Mouse (Mus musculus) testis, adult 10 weeks (tissue): ENCODE data around the gene 4930524N10Rik. TPM values are rescaled to one million over a fixed set of nuclear protein-coding genes. Genes with fewer than 3 reads are reported as not detected.

Experiments used
- polyA plus RNA-seq: library from polyadenylated mRNA; stranded (reverse); fragments of 350-450 nt; fragmentation: Illumina TruSeq; extraction: RNeasy Lipid Tissue Mini Kit (QIAGEN cat#74804); gene quantifications from one replicate; pipeline ENCODE4 v1.2.3, GENCODE M21; 2014; ENCODE audit warnings: low read depth, low replicate concordance

Gene 4930524N10Rik
- polyA plus RNA-seq: 58.9 TPM

DNA sequence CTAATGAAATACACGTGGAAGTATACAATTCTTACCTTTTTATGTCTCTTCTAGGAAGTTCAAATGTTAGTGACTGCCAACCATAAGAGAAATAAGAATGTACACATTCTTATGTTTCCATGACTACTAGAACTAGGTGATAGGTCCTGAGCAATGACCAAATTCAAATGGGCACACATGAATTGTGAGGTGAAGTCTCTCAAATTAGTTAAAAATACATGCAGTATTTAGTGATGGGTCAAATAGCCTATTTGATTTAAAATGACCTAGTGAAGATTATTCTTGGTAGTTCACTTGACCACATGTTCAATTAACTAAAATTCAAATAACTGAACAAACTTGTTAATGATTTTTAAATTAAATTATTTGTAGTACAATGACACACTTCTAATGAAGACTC, at the start of gene 4930524N10Rik:
TSS of gene 4930524N10Rik (minus strand) at position 101 of the 400 bp plus-strand sequence.

Other genes starting within 250 kb of the 4930524N10Rik start
- 3.8 TPM for gene Gm15140, start 222.7 kb downstream of the 4930524N10Rik start, polyA plus RNA-seq
- gene Samt4, start 138.6 kb upstream of the 4930524N10Rik start, polyA plus RNA-seq: 16.6 TPM
- gene Samt2, start 236.0 kb upstream of the 4930524N10Rik start, polyA plus RNA-seq: 34.9 TPM